Mouse (Mus musculus) MEL (cell line): ENCODE data around the gene Gm5269. TPM values are rescaled to one million over a fixed set of nuclear protein-coding genes. Genes with fewer than 3 reads are reported as not detected.

Source experiments
- DNase-seq: peaks from one replicate; pipeline ENCODE4 v3.0.0; 2011; ENCODE audit warnings: low read depth, low spot score
- H3K27ac ChIP-seq: 2 replicates; pipeline ENCODE4 v1.5.1; 2012; ENCODE audit warnings: low read depth, mild to moderate bottlenecking, control low read depth, low read length, moderate library complexity; ENCODE audit not compliant: control insufficient read depth
- H3K27me3 ChIP-seq, 2 experiments: fragments of 150-350 bp in 1 of 2; sonication (generic) in 1 of 2; 2 replicates each; pipeline ENCODE4 v1.6.1; 2012; ENCODE audit warnings: low read length in 2 of 2, mild to moderate bottlenecking in 2 of 2, improper control_type of control experiment in 1 of 2, moderate library complexity in 1 of 2; ENCODE audit not compliant: insufficient read depth in 2 of 2, control insufficient read depth in 1 of 2
- H3K36me3 ChIP-seq, 2 experiments: 2 replicates each; pipeline ENCODE4 v1.6.1; 2012 to 2014; ENCODE audit warnings: low read length in 2 of 2, improper control_type of control experiment in 1 of 2, inconsistent platforms in 1 of 2, mild to moderate bottlenecking in 1 of 2; ENCODE audit not compliant: insufficient read depth in 2 of 2, control insufficient read depth in 1 of 2
- H3K4me1 ChIP-seq, 2 experiments: fragments of 150-350 bp in 1 of 2; sonication (generic) in 1 of 2; 2 replicates each; pipeline ENCODE4 v1.6.1; 2012; ENCODE audit warnings: low read length in 2 of 2, improper control_type of control experiment in 1 of 2, mild to moderate bottlenecking in 1 of 2; ENCODE audit not compliant: insufficient read depth in 2 of 2, control insufficient read depth in 1 of 2
- H3K4me3 ChIP-seq, 2 experiments: fragments of 150-350 bp in 1 of 2; sonication (generic) in 1 of 2; 2 replicates each; pipeline ENCODE4 v1.5.1; 2012; ENCODE audit warnings: low read depth in 2 of 2, low read length in 2 of 2, mild to moderate bottlenecking in 2 of 2, moderate library complexity in 2 of 2, control low read depth in 1 of 2, improper control_type of control experiment in 1 of 2; ENCODE audit not compliant: control insufficient read depth in 1 of 2, insufficient read depth in 1 of 2
- H3K79me2 ChIP-seq: 2 replicates; pipeline ENCODE4 v1.6.1; 2012; ENCODE audit warnings: mild to moderate bottlenecking, low read length, moderate library complexity; ENCODE audit not compliant: control insufficient read depth, poor library complexity, insufficient read depth
- H3K9ac ChIP-seq: 2 replicates; pipeline ENCODE4 v1.6.1; 2012; ENCODE audit warnings: low read depth, mild to moderate bottlenecking, control low read depth, low read length, moderate library complexity; ENCODE audit not compliant: control insufficient read depth, poor library complexity, severe bottlenecking
- H3K9me3 ChIP-seq: fragments of 150-350 bp; sonication (generic); replicated peaks from 2 replicates; pipeline ENCODE4 v1.6.1; 2012; ENCODE audit warnings: mild to moderate bottlenecking, low read length, improper control_type of control experiment, moderate library complexity; ENCODE audit not compliant: insufficient read depth
- ELF1 ChIP-seq: IDR thresholded peaks from 2 replicates; pipeline ENCODE4 v1.6.1; 2014; ENCODE audit warnings: low read depth, mild to moderate bottlenecking, inconsistent platforms, low read length, improper control_type of control experiment, moderate library complexity
- JUND ChIP-seq: IDR thresholded peaks from 2 replicates; pipeline ENCODE4 v1.6.1; 2011; ENCODE audit warnings: low read depth, mild to moderate bottlenecking, improper control_type of control experiment, low read length
- MAFK ChIP-seq: IDR thresholded peaks from 2 replicates; pipeline ENCODE4 v1.6.1; 2011; ENCODE audit warnings: low read depth, mild to moderate bottlenecking, low read length, improper control_type of control experiment, borderline replicate concordance
- MAZ ChIP-seq: IDR thresholded peaks from 2 replicates; pipeline ENCODE4 v1.6.1; 2012; ENCODE audit warnings: low read depth, mild to moderate bottlenecking, inconsistent platforms, low read length, improper control_type of control experiment
- MXI1 ChIP-seq: IDR thresholded peaks from 2 replicates; pipeline ENCODE4 v1.6.1; 2011; ENCODE audit warnings: mild to moderate bottlenecking, low read depth, low read length, improper control_type of control experiment
- NELFE ChIP-seq: IDR thresholded peaks from 2 replicates; pipeline ENCODE4 v1.6.1; 2011; ENCODE audit warnings: low read depth, low read length, improper control_type of control experiment
- NRF1 ChIP-seq: IDR thresholded peaks from 2 replicates; pipeline ENCODE4 v1.6.1; 2014; ENCODE audit warnings: low read depth, mild to moderate bottlenecking, inconsistent platforms, low read length, improper control_type of control experiment, moderate library complexity; ENCODE audit not compliant: poor library complexity, insufficient read depth, severe bottlenecking
- RAD21 ChIP-seq: IDR thresholded peaks from 2 replicates; pipeline ENCODE4 v1.6.1; 2011; ENCODE audit warnings: mild to moderate bottlenecking, low read depth, low read length, improper control_type of control experiment
- RCOR1 ChIP-seq: IDR thresholded peaks from 2 replicates; pipeline ENCODE4 v1.6.1; 2012; ENCODE audit warnings: low read depth, mild to moderate bottlenecking, inconsistent platforms, low read length, improper control_type of control experiment
- TAL1 ChIP-seq: IDR thresholded peaks from 2 replicates; pipeline ENCODE4 v1.6.1; 2012; ENCODE audit warnings: mild to moderate bottlenecking, inconsistent platforms, low read length, moderate library complexity, mixed read lengths
- TBP ChIP-seq: IDR thresholded peaks from 2 replicates; pipeline ENCODE4 v1.8.0; 2011; ENCODE audit warnings: low read depth, low read length, improper control_type of control experiment
- USF1 ChIP-seq: IDR thresholded peaks from 2 replicates; pipeline ENCODE4 v1.6.1; 2014; ENCODE audit warnings: low read depth, mild to moderate bottlenecking, inconsistent platforms, low read length, improper control_type of control experiment, moderate library complexity
- polyA plus RNA-seq, 2 experiments: library from polyadenylated mRNA; stranded (reverse) in 1 of 2; unstranded in 1 of 2; fragments of >175 nt in 1 of 2; fragments of >200 nt in 1 of 2; gene quantifications; 2 replicates each; pipeline versions ENCODE4 v1.2.1 to v1.2.4; 2012; ENCODE audit warnings: low replicate concordance in 2 of 2, low read depth in 1 of 2; ENCODE audit not compliant: insufficient read length in 2 of 2, insufficient read depth in 1 of 2, missing spikeins in 1 of 2
- total RNA-seq: library from RNA; depleted of rRNA; stranded (reverse); fragments of 300-350 nt; gene quantifications from 2 replicates; pipeline ENCODE4 v1.2.3, GENCODE M21; 2012

Gm5269 gene
- total and polyA plus RNA-seq, 3 experiments = 0.67 TPM; not detected in 2

- TF ChIP-seq USF1 = no peak
Observed at GRCm38 (mm10) chr1:45925500-45926392, 35.7 kb upstream of the Gm5269 start (continued).

GRCm38 (mm10) chr1:45925131-45925499 is 35.0 kb upstream of the Gm5269 start:
- no peaks in the 10 kb centered on the region for H3K27me3 ChIP-seq
- peak overlapping the region; percentile 42; the same call in 1 of the 2 replicates for H3K27ac ChIP-seq
- peaks cover 22 to 23% of the 10 kb centered on the region in 2 experiments for H3K36me3 ChIP-seq
- no peak for DNase-seq
- TF ChIP-seq MXI1 (peak; percentile 37; the same call in 1 of the 2 replicates), TBP (0 out of 2 replicates have a peak, but pooled peaks have one; percentile 27), TAL1 (no peak)
- peaks cover 11 to 15% of the 10 kb centered on the region in 2 experiments for H3K4me1 ChIP-seq
- H3K9ac ChIP-seq = peak overlapping the region; percentile 82
- H3K9me3 ChIP-seq = no peaks in the 10 kb centered on the region
- peak overlapping the region; percentile 76 to 93 for H3K4me3 ChIP-seq
- H3K79me2 ChIP-seq = peaks cover 16% of the 10 kb centered on the region

DNA sequence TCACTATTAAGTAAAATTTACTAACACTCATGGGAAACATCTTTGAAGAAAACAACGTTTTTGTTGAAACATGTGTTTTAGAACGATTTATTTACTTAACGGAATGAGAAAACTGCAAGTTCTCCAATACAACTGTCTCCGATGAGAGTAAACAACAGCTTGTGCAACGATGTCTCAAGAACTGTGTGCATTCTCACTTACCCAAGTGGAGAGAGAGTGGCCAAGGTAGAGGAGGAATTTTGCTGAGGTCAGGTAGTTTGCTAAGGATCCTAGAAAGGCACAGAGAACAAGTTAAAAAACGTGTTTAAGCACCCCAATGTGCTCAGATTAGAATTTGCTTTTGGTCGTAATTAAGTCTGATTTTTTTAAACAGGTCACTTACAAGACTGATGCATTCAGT is 34.4 kb upstream of the Gm5269 start:
- TF ChIP-seq MAFK (0 out of 2 replicates have a peak, but pooled peaks have one; percentile 41), JUND (no peak)
- H3K9me3 ChIP-seq = no peaks in the 10 kb centered on the region
- DNase-seq = no peak
- H3K9ac ChIP-seq = peak overlapping the region; percentile 82
- peak overlapping the region; percentile 76 to 93 for H3K4me3 ChIP-seq
- H3K79me2 ChIP-seq = peaks cover 16% of the 10 kb centered on the region
- H3K27me3 ChIP-seq = no peaks in the 10 kb centered on the region
- no peak overlapping the region for H3K27ac ChIP-seq
- H3K36me3 ChIP-seq = peaks cover 23 to 27% of the 10 kb centered on the region in 2 experiments
- peaks cover 11 to 15% of the 10 kb centered on the region in 2 experiments for H3K4me1 ChIP-seq

- no peak overlapping the region for H3K27ac ChIP-seq
- TF ChIP-seq MAZ = no peak
- TF ChIP-seq NELFE = no peak
- TF ChIP-seq NRF1 = no peak
- TF ChIP-seq ELF1 = no peak
- TF ChIP-seq RCOR1 = no peak
- no peak for TF ChIP-seq RAD21
- no peak for DNase-seq
- no peaks in the 10 kb centered on the region for H3K9me3 ChIP-seq
- H3K9ac ChIP-seq = no peak overlapping the region
- H3K36me3 ChIP-seq = peaks cover 25 to 27% of the 10 kb centered on the region in 2 experiments
- no peaks in the 10 kb centered on the region for H3K27me3 ChIP-seq
- H3K4me3 ChIP-seq = no peak overlapping the region
- H3K79me2 ChIP-seq = peaks cover 16% of the 10 kb centered on the region
- peaks cover 11 to 15% of the 10 kb centered on the region in 2 experiments for H3K4me1 ChIP-seq
Observed at GRCm38 (mm10) chr1:45923306-45923705, 33.2 kb upstream of the Gm5269 start.
